Mouse (Mus musculus) brain, embryonic 18.5 days (tissue): ENCODE data around the gene Grid2.
A peak's percentile ranks its signal among the peaks of the same experiment; 100 is the strongest.

ENCODE experiments used
- DNase-seq: peaks from one replicate; pipeline ENCODE4 v3.0.0-alpha.2; 2012; ENCODE audit warnings: low read depth, low spot score

Grid2 gene

DNA sequence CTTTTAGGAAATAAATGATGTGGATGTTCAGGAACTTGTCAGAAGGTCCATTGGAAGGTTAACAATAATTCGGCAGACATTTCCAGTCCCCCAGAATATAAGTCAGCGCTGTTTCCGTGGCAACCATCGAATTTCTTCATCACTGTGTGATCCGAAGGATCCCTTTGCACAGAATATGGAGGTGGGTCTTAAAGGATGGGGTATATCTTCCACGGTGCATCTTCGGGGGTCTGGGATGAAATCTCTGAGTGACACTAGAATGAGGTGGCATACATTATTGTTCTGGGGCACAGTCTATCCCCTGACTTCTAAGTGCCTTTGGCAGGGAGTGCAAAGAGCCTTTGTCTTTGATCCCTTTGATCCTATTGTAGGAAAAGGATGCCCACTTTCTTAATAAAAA is 808.2 kb downstream of the Grid2 start:
- peak; percentile 10 for DNase-seq

DNA sequence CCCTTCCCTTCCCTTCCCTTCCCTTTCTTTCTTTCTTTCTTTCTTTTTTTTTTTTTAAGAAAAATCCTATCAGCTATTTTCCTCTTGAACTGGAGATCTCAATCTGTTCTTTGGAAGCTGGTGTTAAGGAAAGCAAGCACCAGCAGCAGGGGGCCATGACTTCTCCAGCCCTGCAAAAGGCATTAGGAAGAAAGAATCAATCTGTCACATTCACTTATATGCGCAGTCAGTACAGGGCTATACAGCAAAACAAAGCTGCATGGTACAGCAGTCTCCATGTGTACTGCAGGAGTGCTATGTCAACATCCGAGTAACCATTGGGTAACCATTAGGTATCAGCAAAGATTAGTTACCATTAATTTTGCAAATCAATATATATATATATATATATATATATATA is 809.0 kb downstream of the Grid2 start:
- DNase-seq = no peak

DNA sequence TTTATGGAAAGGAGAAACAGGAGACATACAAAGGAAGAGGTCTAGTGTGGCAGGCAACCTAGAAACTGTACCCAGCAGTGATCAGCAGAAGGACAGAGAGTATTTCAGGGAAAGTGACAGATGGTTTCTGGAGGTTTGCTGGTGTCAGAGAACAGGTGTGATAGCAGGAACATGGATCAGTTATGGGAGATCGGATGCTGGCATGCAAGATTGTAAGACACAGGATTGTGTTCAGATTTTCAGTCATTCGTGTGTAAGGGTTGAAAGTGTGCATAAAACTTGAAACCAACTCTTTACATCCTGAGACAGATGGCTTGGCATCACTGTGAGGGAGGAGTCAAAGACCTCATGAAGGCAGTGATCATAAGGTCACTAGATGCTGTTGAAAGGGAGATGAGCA is 817.7 kb downstream of the Grid2 start:
- DNase-seq = no peak

DNA sequence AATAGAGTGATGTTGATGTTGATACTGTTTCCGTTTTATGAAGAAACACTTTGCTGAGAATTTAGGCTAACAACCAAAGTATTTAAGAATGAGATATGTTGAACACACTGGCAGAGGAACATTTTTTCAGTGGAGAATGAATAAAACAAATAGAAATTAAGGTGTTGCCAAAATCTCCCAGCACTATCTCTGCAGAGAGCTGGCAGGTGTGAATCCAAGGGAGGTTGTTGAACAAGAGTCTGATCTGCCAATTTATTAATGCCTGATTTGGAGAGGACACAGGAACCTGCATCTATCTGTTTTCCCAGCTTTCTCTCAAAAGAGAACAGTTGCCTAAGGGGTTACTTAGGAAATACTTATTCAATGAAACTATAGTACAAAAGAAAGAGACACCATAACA is 822.2 kb downstream of the Grid2 start:
- DNase-seq = no peak

DNA sequence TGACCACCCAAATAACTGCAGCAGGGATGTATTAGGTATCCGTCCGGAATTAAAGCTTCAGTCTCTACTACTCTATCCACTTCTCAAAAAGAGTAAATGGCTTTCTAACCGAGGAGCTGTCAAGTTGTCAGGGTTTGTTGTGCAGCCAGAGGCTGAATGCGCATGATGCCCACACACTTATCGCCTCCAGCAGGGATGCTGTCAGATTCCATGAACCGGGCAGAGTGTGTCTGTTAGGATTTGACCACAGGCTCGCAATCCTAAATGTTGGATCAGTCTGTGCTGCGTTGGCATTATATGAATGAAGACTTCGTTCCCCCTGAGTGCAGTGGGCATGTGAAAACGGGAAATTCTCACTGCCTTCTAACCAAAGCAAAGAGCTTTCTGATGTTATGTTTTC is 843.0 kb downstream of the Grid2 start:
- no peak for DNase-seq

DNA sequence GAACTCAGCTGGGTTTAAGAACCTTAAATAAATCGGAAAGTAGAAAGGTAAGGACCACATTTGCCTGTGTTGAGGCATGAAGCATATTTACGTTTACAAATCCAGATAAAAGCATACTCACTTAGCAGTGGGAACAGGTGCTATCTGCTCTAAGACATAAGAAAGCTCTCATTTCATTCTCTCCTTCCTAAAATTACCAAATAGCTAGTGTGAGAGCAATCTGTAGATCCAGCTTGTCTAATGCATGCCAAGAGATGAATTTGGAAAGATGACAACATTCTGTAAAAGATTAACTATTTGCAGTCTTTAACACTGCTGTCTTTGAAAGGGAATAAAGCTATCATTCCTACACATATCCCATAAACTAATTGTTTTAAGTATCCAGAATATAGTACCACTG is 858.9 kb downstream of the Grid2 start:
- peak; percentile 36 for DNase-seq

DNA sequence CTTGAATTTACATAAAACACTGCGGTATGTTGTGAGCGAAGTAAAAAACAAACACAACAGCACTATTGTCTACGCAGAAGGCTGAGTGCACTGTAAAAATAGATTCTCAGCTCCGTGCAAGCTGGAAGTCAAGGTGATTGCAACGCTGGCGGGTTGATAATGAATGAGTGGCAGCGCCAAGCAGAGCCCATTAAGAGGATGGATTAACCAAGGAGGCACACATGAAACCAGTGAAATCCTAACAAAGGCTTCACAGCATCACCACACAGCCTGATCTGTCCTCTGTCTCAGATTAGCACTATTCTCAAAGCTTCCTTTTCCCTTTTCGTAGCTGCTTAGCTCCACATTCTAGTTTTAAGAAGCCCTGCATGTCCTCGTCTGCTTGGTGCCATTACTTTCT is 880.6 kb downstream of the Grid2 start:
- no peak for DNase-seq

DNA sequence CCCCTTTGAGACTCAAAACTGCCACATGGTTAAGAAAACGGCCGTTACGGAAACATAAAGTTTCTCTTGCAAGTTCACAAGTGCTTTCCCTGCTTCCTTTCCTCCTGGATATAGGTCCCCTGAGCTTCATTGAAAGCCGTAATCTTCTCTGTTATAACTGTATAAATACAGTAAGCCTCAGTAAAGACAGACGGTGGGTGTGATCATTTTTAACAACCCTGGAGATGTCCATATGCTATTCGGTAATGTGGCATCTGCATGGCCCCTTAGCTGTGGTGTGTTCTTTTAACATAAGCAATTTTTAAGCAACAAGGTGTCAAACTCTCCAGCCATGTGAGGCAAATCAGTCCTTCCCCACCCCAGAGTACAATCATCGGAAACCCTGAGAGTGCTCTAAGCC is 892.9 kb downstream of the Grid2 start:
- DNase-seq = no peak

DNA sequence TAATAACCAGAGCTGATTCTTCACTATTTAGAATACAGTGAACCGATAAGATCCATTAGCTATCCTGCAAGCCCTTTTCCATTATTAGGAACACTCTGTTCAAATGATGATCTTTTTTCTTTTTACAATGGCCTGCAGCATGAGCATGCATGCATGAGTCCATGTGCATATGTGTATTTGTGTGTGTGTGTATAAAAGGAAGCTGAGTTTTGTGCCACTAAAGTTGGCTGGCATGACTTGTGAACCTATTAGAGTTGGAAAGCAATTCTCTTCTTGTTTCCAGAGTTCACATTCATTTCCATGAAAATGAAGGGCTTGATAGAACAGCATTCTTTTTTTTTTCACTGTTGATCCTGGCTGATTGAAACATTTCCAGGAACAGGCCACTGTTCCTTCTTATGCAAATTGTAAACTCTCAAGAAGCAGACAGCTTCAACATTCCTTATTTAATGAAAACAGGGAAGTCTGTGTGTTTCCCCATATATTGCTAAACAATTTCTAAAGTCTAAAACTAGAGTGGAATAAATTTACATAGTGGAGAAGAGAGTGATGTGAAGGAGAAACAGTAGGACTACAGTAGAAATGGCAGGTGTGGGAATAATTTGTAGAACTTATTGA is 919.4 kb downstream of the Grid2 start:
- DNase-seq = peak; percentile 12

DNA sequence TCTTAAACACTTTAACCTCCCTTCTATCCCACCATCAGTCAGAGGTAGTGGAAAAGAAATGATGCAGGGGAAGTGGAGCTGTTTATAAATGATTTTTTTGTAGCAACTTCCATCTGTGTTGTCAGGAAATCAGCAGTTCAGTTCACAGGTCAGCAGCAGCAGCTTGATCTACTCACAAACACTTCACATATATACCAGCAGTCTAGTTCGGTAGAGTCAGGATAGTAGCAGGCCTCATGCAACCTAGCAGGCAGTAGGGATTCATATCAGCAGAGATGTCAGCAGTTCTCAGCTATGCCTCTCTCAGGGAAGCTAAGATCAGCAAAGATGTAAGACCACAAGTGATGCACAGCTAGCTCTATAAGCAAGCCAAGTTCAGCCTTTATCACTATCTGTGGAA is 938.0 kb downstream of the Grid2 start:
- no peak for DNase-seq

DNA sequence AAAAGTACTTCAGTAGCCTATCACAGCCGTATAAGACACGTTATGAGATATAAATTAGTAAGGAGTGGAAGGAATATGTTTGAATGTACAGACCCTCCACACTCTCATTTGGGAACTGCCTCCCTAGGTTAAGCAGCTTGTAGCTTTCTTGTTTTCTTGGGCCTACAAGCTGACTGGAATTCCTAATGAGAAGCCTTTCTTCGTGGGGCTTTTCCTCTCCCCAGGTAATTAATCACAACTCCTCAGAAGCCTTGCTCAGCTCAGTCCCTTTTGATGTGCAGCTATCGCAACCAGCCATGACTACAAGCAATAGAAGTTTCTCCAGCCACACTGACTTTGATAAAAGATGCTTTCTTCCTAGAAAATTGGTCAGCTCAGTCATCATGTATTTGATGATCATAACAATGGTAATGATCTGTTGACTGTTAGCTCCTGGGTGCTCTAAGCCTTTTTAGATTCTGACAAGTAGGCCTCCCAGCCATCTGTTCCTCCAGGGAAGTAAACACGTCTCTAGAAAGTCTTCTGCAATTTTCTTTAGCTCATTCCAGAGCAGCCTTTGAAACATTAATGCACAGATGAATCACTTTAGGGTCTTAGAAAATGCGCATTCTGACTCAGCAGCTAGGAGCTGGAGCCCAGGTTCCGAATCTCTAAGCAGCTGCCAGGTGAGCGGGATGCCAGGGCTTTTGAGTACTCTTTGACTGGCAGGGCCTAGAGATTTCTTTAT is 946.9 kb downstream of the Grid2 start:
- DNase-seq = peak; percentile 4

DNA sequence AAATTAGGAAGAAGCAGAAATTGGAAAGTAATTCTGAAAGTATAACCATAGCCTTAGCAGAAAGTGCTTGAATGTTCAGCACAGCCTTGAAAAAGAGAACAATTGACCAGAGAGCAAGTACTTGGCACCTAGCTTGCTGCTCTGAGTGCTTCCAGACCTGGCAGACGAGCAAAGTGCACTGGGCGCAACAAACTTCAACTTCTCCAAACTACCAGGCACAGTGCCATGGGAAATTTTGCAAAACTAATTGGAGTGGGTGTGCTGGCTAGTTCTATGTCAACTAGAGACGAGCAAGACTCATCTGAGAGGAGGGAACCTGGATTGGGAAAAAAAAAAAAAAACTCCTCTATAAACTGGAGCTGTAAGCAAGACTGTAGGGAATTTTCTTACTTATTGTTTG is 980.7 kb downstream of the Grid2 start:
- DNase-seq = no peak

DNA sequence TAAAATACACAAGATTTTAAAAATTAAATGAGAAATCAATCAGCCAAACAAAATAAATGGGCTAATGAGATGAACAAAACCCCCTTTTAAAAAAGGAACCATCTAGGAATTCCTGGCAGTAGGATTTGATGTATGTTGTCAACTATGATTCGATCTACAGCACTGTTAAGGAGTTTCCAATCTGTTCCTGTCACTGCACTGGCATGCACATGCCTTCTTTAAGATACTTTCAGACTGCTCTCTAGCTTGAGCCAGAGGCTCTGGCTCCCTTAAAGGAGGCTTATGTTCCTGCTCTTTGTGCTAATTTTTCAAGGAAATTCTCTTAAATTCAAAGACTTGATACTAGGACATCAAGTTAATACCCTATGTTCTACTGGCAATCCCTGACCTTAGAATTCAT is 984.9 kb downstream of the Grid2 start:
- no peak for DNase-seq

DNA sequence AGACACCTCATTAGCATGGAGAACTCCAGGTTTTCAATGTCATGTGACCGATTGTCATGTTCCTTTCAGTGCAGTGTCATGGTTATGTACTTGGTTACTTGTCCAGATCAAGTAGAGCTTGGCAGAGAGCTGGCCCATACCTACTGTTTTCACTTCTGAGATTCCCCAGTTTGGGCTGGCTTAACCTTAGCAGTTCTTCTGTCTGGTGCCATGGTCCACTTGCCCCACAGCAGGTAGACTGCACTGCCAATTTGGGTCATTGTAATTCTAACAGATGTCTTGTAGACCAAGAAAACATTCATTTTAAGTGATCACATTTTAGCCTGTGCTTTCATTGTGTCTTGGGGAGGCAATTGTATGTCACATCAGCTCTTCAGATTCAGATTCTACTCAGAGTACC is 990.3 kb downstream of the Grid2 start:
- DNase-seq = no peak

DNA sequence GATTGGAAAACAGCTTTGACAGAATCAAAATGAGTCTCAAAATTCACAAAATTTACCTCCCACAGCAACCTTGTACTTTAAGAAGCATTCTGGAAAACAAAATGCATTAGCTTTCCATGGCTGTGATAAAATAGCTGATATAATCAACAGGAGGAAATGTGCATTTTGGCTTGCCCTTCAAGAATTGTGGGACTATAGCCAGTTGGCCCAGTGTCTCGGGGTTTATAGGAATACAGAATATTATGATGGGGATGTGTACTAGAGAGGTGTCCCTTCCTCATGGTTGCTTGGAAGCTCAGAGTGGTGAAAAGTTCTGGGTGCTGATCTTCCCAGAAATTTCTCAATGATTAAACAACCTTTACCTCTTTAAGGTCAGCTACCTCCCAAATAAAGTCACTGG is 995.4 kb downstream of the Grid2 start:
- no peak for DNase-seq

DNA sequence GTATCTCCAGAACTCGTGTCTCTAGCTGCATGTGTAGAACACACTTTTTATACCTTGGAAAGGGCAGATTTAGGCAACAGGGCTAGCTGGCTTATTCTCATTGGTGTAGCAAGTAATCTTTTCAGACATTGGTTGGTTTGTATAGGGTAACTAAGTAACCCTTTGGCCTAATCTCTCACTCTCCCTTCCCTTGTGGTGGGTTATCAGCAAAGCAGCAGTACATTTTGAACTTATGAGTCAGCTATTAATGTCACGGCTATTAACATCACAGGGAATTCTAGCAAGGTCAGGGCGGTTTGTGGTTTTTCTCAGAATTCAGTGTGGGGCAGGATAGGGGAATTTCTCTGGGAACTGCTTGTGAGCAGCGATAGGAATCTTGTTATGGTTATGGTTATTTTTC is 1007.8 kb downstream of the Grid2 start:
- no peak for DNase-seq

DNA sequence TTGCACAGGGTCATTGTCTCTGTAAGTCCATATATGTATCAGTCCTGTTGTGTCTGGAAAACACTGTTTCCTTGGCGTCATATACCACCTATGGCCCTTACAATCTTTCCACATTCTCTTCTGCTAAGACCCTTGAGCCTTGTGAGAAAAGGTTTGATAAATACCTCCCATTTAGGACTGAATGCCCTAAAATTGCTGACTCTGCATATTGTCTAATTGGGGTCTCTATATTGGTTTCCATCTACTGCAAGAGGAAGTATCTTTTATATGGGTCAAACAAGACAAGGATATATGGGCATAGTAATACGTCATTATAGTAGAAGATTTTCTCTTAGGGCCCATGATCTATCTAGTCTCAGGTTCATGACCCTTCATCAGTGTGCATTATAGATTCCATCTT is 1008.5 kb downstream of the Grid2 start:
- no peak for DNase-seq

DNA sequence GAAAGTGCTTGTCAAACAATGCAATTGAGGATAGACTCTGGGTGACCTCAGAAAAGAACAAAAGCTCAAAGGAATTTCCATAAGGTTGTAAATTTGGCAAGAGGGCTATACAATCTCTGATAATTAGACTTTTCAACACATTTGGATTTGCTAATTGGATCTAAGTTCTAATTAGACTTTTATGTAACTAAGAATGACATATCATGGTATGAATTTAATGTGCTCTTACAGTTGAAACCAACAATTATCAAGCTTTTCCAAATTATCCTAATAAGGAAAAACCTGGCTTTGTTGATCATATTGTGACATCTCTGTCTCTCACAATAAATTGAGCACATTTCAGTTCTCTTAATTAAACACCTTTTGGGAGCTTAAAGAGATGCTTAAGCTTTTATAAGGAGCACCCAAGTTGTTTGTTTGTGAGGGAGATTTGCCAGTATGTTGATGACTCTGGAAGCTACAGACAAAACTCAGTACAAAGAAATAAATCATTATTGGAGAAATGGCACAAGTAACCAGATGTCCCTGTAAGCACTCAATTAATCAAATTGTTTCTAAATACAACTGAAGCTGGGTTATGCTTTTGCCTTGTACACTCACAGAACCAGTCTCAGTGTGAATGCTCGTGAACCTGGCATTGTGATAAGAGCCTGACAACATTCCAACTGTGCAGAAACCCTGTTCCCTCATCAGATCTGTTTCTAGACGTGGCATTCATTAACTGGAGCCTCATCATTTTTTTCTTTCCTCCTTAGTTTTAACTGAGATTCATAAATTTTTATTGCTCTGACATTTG is 1018.8 kb downstream of the Grid2 start:
- peak; percentile 47 for DNase-seq

DNA sequence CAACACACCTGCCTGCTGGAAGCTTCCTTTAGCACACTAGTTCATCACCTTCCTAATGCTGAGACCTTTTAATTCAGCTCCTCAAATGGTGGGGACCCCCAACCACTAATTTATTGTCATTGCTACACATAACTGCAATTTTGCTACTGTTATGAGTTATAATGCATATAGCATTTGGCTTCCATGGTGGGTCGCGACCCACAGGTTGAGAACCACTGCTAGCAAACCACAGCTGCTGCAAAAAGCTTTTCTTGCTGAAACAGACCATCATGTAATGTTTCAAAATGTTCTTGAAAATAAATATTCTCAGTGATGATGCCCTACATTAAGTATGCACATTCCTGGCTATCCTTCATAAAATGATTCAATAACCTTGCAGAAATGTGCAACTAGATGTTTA is 1024.3 kb downstream of the Grid2 start:
- DNase-seq = no peak

DNA sequence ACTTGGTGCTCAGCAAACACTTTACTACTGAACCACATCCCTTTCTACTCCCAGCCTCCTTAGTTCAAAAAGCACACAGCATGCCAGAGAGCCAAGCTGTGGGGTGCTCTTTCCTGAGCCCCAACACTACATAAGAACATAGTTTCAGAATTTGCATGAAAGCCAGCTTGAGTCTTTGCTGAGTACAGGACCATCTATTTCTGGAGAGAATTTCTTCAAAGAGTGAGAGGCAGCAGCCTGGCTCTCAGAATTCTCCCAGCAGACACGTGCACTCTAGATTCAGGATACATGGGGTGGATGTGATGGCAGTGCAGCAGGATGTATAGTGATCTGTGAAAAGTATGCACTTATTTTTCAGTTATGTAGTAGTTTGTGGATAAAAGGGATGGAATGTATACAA is 1038.1 kb downstream of the Grid2 start:
- no peak for DNase-seq

DNA sequence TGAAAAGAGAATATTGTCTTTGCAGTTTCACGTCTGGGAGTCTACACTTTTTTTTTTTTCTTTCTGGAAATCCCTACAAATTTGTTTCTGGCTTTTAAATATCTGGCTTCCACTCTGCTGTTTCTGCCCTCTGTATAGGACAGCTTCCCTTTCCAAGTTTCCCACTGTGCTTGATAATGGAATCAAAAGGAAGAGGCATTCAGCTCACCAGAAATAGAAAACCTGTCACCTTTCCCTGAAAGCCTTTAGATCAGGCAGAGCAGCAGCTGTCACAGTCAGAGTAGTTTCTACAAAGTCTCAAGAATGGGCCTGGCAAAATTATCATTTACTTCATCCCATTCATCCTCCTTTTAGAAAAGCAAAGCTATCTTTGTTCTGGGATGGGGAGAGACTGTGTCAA is 1042.0 kb downstream of the Grid2 start:
- DNase-seq = no peak

DNA sequence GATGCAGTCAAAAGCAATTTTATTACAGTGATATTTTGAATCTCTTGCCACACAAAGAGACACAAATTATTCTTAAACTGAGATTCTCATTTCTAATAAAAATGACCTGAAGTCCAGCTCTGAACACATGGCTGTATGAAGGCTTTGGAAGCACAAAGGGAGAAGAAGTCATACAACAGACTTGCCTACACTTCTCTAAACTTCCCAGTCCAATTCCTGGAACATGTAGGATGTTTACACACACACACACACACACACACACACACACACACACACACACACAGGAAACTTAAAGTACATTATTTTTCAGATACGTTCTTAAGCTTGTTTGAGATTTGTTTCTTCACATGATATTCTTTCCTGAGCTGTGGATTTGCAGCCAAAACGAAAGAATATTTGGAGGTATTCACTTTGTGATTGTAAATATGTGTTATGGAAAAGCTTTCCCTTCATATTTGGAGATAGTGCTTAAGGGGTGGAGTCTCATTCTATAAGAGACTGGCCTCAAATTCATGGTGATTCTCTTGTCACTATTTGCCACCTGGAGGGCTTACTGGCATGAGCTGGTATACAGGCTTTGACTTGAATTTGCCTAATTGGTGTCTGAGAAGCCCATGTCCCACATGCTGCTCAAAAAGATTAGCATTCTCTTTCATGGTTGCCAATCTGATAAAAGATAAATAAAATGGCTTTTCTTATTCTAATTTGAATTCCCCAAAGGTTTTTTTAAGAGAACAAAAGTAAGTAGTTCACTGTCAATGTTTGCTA is 1049.2 kb downstream of the Grid2 start:
- no peak for DNase-seq
